Mouse (Mus musculus) myocyte (in vitro differentiated cells): ENCODE measurements at regions not wholly inside any gene's neighbourhood (a gene's known extent, or its start where the extent isn't known, plus 50 kb on each side); places are given as distances from the start of the nearest gene placed in this dataset.

Experiments used
- H3K27me3 ChIP-seq: one replicate; pipeline ENCODE4 v1.6.1; 2011; ENCODE audit not compliant: control insufficient read depth, insufficient read depth, insufficient read length
- H3K36me3 ChIP-seq: one replicate; pipeline ENCODE4 v1.6.1; 2011; ENCODE audit not compliant: control insufficient read depth, insufficient read depth
- H3K4me2 ChIP-seq: one replicate; pipeline ENCODE4 v1.6.1; 2011; ENCODE audit warnings: low read depth, control low read depth
- H3K4me3 ChIP-seq: one replicate; pipeline ENCODE4 v1.5.1; 2011; ENCODE audit warnings: mild to moderate bottlenecking, control low read depth, moderate library complexity
- H3K79me2 ChIP-seq: one replicate; pipeline ENCODE4 v1.6.1; 2011; ENCODE audit not compliant: control insufficient read depth, insufficient read depth
- H3ac ChIP-seq: one replicate; pipeline ENCODE4 v1.6.1; 2011; ENCODE audit not compliant: control insufficient read depth, insufficient read length
- CEBPB ChIP-seq: IDR thresholded peaks from 2 replicates; pipeline ENCODE4 v1.6.1; 2011; ENCODE audit warnings: mild to moderate bottlenecking, moderate library complexity; ENCODE audit not compliant: poor library complexity, insufficient read depth, severe bottlenecking
- E2F4 ChIP-seq: IDR thresholded peaks from one replicate; pipeline ENCODE4 v1.6.1; 2011; ENCODE audit warnings: mild to moderate bottlenecking, control low read depth, moderate library complexity; ENCODE audit not compliant: insufficient read depth
- MAX ChIP-seq: IDR thresholded peaks from one replicate; pipeline ENCODE4 v1.6.1; 2011; ENCODE audit warnings: low read depth, mild to moderate bottlenecking, control low read depth
- MYOD1 ChIP-seq, 3 experiments: IDR thresholded peaks; one replicate each; pipeline ENCODE4 v1.6.1; 2011; ENCODE audit warnings: control low read depth in 2 of 3, low read depth in 2 of 3, mild to moderate bottlenecking in 2 of 3, moderate library complexity in 1 of 3; ENCODE audit not compliant: insufficient read length in 2 of 3, control insufficient read depth in 1 of 3
- MYOG ChIP-seq, 3 experiments: IDR thresholded peaks; one replicate each; pipeline ENCODE4 v1.6.1; 2011; ENCODE audit warnings: control low read depth in 2 of 3, low read depth in 2 of 3, mild to moderate bottlenecking in 2 of 3; ENCODE audit not compliant: insufficient read length in 2 of 3, control insufficient read depth in 1 of 3, insufficient read depth in 1 of 3
- POLR2A ChIP-seq: IDR thresholded peaks from one replicate; pipeline ENCODE4 v1.6.1; 2011; ENCODE audit warnings: low read depth, mild to moderate bottlenecking, control low read depth, moderate library complexity; ENCODE audit not compliant: insufficient read length
- POLR2AphosphoS2 ChIP-seq: IDR thresholded peaks from one replicate; pipeline ENCODE4 v1.6.1; 2011; ENCODE audit warnings: low read depth, control low read depth; ENCODE audit not compliant: insufficient read length
- REST ChIP-seq: IDR thresholded peaks from one replicate; pipeline ENCODE4 v1.6.1; 2011; ENCODE audit warnings: mild to moderate bottlenecking, control low read depth, moderate library complexity; ENCODE audit not compliant: insufficient read depth, insufficient read length
- SRF ChIP-seq: IDR thresholded peaks from one replicate; pipeline ENCODE4 v1.6.1; 2011; ENCODE audit warnings: low read depth; ENCODE audit not compliant: control insufficient read depth, insufficient read length
- TCF12 ChIP-seq: IDR thresholded peaks from one replicate; pipeline ENCODE4 v1.6.1; 2011; ENCODE audit warnings: mild to moderate bottlenecking, control low read depth; ENCODE audit not compliant: poor library complexity, insufficient read depth, severe bottlenecking
- TCF3 ChIP-seq: IDR thresholded peaks from one replicate; pipeline ENCODE4 v1.6.1; 2011; ENCODE audit warnings: low read depth, control low read depth; ENCODE audit not compliant: insufficient read length
- USF1 ChIP-seq: IDR thresholded peaks from one replicate; pipeline ENCODE4 v1.6.1; 2011; ENCODE audit warnings: low read depth, mild to moderate bottlenecking, control low read depth, moderate library complexity

GRCm38 (mm10) chr7:124759084-124759483, 685.4 kb upstream of the Kdm8 start:
- TF ChIP-seq E2F4 (no peak), REST (no peak), POLR2A (no peak), MAX (no peak), TCF12 (no peak), MYOG (IDR thresholded peaks at IDR 0.05; ENCODE audit: control insufficient read depth in 1 of 3, insufficient read depth in 1 of 3, insufficient read length in 2 of 3, low read depth in 2 of 3) (no peak), POLR2AphosphoS2 (no peak), CEBPB (no peak), MYOD1 (IDR thresholded peaks at IDR 0.05; ENCODE audit: control insufficient read depth in 1 of 3, insufficient read length in 2 of 3, low read depth in 2 of 3) (no peak), SRF (no peak), TCF3 (no peak), USF1 (no peak)
- H3K36me3 ChIP-seq, result no peaks in the 10 kb centered on the region
- H3K79me2 ChIP-seq, result no peaks in the 10 kb centered on the region
- H3K4me2 ChIP-seq, result no peak overlapping the region
- no peak overlapping the region for H3K4me3 ChIP-seq
- no peaks in the 10 kb centered on the region for H3K27me3 ChIP-seq
- H3ac ChIP-seq, result no peak overlapping the region

- H3K36me3 ChIP-seq, result no peaks in the 10 kb centered on the region
- no peaks in the 10 kb centered on the region for H3K79me2 ChIP-seq
- no peaks in the 10 kb centered on the region for H3K27me3 ChIP-seq
- no peak overlapping the region for H3ac ChIP-seq
- TF ChIP-seq E2F4, result no peak
- TF ChIP-seq SRF, result no peak
- no peak for TF ChIP-seq TCF12
- no peak for TF ChIP-seq USF1
- no peak for TF ChIP-seq MYOG (IDR thresholded peaks at IDR 0.05; ENCODE audit: control insufficient read depth in 1 of 3, insufficient read depth in 1 of 3, insufficient read length in 2 of 3, low read depth in 2 of 3)
- TF ChIP-seq CEBPB, result no peak
- no peak for TF ChIP-seq REST
- TF ChIP-seq MAX, result no peak
- no peak for TF ChIP-seq POLR2AphosphoS2
- no peak for TF ChIP-seq TCF3
- no peak for TF ChIP-seq POLR2A
- no peak for TF ChIP-seq MYOD1 (IDR thresholded peaks at IDR 0.05; ENCODE audit: control insufficient read depth in 1 of 3, insufficient read length in 2 of 3, low read depth in 2 of 3)
- no peak overlapping the region for H3K4me3 ChIP-seq
- H3K4me2 ChIP-seq, result no peak overlapping the region
These were observed 666.7 kb upstream of the Kdm8 start for GRCm38 (mm10) chr7:124777822-124778221.

- Histone ChIP-seq H3K4me2 (no peak overlapping the region), H3K79me2 (no peaks in the 10 kb centered on the region), H3K36me3 (no peaks in the 10 kb centered on the region), H3K27me3 (no peaks in the 10 kb centered on the region), H3ac (no peak overlapping the region), H3K4me3 (no peak overlapping the region)
- TF ChIP-seq E2F4 (no peak), USF1 (no peak), TCF3 (no peak), POLR2AphosphoS2 (no peak), TCF12 (no peak), MAX (no peak), CEBPB (no peak), MYOG (IDR thresholded peaks at IDR 0.05; ENCODE audit: control insufficient read depth in 1 of 3, insufficient read depth in 1 of 3, insufficient read length in 2 of 3, low read depth in 2 of 3) (no peak), MYOD1 (IDR thresholded peaks at IDR 0.05; ENCODE audit: control insufficient read depth in 1 of 3, insufficient read length in 2 of 3, low read depth in 2 of 3) (no peak)
These were observed 661.7 kb upstream of the Kdm8 start for GRCm38 (mm10) chr7:124782816-124783215.

GRCm38 (mm10) chr7:124784995-124785394, 659.5 kb upstream of the Kdm8 start:
- no peak overlapping the region for H3K4me3 ChIP-seq
- no peak for TF ChIP-seq TCF3
- TF ChIP-seq MYOG (IDR thresholded peaks at IDR 0.05; ENCODE audit: control insufficient read depth in 1 of 3, insufficient read depth in 1 of 3, insufficient read length in 2 of 3, low read depth in 2 of 3), result no peak
- TF ChIP-seq POLR2A, result no peak
- TF ChIP-seq REST, result no peak
- TF ChIP-seq MAX, result no peak
- TF ChIP-seq TCF12, result no peak
- no peak for TF ChIP-seq POLR2AphosphoS2
- TF ChIP-seq MYOD1 (IDR thresholded peaks at IDR 0.05; ENCODE audit: control insufficient read depth in 1 of 3, insufficient read length in 2 of 3, low read depth in 2 of 3), result no peak
- TF ChIP-seq CEBPB, result no peak
- no peak for TF ChIP-seq SRF
- no peak for TF ChIP-seq USF1
- TF ChIP-seq E2F4, result no peak
- H3K36me3 ChIP-seq, result no peaks in the 10 kb centered on the region
- no peaks in the 10 kb centered on the region for H3K27me3 ChIP-seq
- no peak overlapping the region for H3ac ChIP-seq
- no peak overlapping the region for H3K4me2 ChIP-seq
- H3K79me2 ChIP-seq, result no peaks in the 10 kb centered on the region
